Mouse (Mus musculus): ENCODE data around the gene Nabp2.
A peak's percentile ranks its signal among the peaks of the same experiment; 100 is the strongest.

Gene Nabp2

GRCm38 (mm10) chr10:128429454-128429853, 18.2 kb upstream of the Nabp2 start:
- no peak for DNase-seq (ENCODE audit: low read depth, low spot score)

DNA sequence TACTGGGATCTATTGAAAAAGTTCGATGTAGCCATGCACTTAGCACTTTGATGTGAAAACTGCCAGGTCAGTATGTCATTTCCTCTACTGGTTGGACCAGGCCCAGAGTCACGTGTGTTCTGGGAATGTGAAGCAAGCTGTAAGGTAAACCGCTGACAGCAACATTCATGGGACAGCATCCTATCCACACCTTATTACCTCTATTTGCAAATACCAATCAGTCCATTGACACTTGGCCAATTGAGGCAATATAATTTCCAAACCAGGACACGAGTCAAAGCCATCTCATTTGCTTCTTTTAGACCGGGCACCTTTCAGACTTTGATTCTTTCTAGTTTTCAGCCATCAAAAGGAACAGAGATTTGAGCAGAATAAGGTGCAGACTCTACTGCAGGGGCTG, 17.8 kb upstream of the Nabp2 start:
- DNase-seq (ENCODE audit: low read depth, low spot score) = no peak

DNA sequence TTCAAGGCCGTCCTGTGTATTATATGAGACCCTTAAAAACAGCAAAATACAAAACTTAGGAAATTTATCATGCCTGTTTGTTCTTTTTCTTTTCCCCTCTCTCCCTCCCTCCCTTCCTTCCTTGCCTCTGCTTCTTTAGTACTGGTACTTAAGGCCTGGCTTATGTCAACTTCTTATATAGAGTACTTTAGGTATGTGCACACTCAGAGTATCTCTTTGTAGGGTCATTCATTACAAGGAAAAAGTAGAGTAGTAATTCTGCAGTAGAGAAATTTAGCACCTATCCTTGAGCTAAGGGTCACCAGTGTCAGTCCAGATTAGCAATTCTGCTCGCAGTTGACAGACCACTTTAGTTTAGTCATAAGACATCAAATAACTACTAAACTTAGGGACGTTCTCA, 14.0 kb upstream of the Nabp2 start:
- no peak for DNase-seq (ENCODE audit: low read depth, low spot score)

- DNase-seq (ENCODE audit: low read depth, low spot score) = no peak
Measured at GRCm38 (mm10) chr10:128424604-128425003, 13.3 kb upstream of the Nabp2 start.

- no peak for DNase-seq (ENCODE audit: low read depth, low spot score)
Measured at GRCm38 (mm10) chr10:128422426-128422825, 11.1 kb upstream of the Nabp2 start.

- no peak for DNase-seq (ENCODE audit: low read depth, low spot score)
Measured at GRCm38 (mm10) chr10:128414848-128415247, 3.6 kb upstream of the Nabp2 start.

DNA sequence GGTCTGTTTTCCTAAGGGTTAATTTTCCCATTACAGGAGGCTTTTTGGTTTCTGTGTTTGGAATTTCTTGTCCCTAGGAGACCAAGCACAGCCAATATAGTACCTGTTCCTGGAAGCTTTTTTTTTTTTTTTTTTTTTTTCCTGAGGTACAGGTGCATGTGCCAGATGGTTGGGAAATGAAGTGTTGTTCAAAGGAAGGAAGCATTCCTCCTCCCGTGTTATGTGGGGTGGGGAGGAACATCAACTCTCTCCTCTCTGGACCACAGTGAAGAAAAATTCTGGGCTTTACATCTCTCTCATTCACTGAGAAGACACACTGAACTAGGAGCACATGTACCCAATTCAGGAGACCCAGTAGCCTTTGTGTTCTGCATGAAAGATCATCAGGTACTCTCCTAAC, 1.8 kb upstream of the Nabp2 start:
- no peak for DNase-seq (ENCODE audit: low read depth, low spot score)

GRCm38 (mm10) chr10:128412558-128412957, 1.3 kb upstream of the Nabp2 start:
- DNase-seq (ENCODE audit: low read depth, low spot score) = no peak

GRCm38 (mm10) chr10:128412055-128412381, 726 bp upstream of the Nabp2 start:
- peak; percentile 30 for DNase-seq (ENCODE audit: low read depth, low spot score)

DNA sequence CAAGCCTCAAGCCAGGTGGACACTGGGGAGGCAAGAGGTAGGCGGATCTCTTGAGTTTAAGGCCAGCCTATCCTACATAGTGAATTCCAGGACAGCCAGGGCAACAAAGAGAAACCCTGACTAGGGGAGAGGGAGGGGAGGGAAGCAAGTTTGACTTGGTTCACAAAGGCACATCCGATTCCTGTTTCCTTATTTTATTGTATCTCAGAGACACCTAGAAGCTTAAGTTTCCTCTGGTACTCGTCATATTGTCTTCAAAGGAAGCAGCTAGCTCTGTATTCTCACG, 789 bp downstream of the Nabp2 start:
- DNase-seq (ENCODE audit: low read depth, low spot score) = no peak

GRCm38 (mm10) chr10:128409692-128410559, 1.4 kb downstream of the Nabp2 start:
- peak; percentile 98 for DNase-seq (ENCODE audit: low read depth, low spot score)

- DNase-seq (ENCODE audit: low read depth, low spot score) = no peak
Measured at GRCm38 (mm10) chr10:128408591-128409535, 2.4 kb downstream of the Nabp2 start.

DNA sequence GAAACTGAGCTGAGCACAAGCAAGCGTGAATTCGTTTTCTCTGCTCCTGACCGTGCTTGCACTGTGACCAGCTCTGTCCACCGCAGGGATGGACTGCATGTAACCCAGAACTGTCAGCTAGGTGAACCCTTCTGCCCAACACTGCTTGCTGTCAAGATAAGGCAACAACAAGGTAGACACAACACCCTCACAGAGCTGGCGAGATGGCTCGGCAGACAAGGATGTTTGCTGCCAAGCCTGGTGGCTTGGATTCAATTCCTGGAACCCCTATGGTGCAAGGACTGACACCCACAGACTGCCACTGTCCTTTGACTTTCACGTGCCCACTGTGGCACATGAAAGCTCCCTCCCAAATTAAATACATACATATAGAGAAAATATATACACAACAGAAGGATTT, 7.4 kb downstream of the Nabp2 start:
- DNase-seq (ENCODE audit: low read depth, low spot score) = no peak

GRCm38 (mm10) chr10:128401638-128402037, 9.7 kb downstream of the Nabp2 start:
- no peak for DNase-seq (ENCODE audit: low read depth, low spot score)

- no peak for DNase-seq (ENCODE audit: low read depth, low spot score)
Measured at GRCm38 (mm10) chr10:128401056-128401455, 10.2 kb downstream of the Nabp2 start, which contains the start of gene Slc39a5. Gene Slc39a5, minus strand, starts transcription at chr10:128401229.

GRCm38 (mm10) chr10:128400338-128400737, 11.0 kb downstream of the Nabp2 start:
- DNase-seq (ENCODE audit: low read depth, low spot score) = no peak

- no peak for DNase-seq (ENCODE audit: low read depth, low spot score)
Measured at GRCm38 (mm10) chr10:128397466-128397865, 13.8 kb downstream of the Nabp2 start.

DNA sequence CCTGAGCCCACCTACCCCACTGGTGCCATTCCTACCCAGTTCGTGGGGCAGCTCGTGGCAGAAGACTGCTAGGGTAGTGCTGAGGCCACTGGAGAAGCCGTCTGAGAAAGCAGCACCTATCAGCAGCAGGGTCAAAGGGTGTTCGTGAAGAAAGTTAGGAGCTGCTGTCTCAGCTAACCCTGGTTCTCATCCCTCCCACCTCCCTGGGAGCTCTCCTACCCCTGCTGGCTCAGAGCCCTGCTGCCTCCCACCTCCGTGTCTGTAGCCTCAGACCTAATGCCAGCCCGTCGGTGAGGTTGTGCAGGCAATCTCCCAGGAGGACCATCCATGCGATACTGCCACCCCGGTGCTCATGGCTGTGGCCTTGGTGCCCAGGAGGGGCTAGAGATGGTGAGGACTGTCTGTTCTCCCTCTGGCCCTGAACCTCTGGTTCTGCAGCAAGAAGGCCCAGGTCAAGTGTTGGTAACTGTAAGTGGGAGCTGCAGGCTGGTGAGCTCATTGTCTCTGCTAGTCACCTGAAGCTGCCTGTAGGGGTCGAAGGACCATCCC, 14.5 kb downstream of the Nabp2 start:
- no peak for DNase-seq (ENCODE audit: low read depth, low spot score)

- DNase-seq (ENCODE audit: low read depth, low spot score) = no peak
Measured at GRCm38 (mm10) chr10:128396017-128396673, 15.1 kb downstream of the Nabp2 start.

DNA sequence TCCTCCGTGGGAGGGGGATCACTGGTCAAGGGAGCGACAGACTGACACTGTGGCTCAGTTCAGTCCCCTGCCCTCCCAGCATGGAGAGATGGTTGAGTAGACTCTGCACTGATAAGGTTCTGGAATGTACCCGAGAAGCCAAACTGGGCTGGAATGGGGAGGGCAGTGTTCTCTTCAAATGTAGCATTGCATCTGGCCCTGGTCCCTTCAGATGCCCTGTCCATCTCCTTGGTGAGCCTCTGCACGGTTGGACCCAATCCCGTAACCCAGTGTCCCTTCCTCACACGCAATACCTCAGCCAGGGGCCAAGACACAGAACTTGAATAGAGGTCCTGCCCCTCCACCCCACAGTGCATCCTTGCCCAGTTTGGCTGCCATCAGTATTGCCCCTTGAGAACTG, 19.4 kb downstream of the Nabp2 start:
- no peak for DNase-seq (ENCODE audit: low read depth, low spot score)

DNA sequence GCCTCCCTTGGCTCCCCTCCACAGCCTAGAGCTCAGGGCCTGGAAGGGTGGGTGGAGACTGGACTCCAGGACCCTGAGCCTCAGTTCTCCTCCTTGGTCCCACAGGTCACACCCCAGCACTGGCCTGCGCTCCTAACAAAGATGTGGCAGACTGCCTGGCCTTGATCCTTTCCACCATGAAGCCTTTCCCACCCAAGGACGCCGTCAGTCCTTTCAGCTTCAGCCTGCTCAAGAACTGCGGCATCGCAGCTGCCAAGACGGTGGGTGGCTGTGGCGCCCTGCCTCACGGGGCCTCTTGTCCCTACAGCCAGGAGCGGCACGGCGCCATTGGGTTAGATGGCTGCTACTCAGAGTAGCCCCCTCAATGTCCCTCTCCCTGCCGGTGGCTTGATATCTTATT, 20.9 kb downstream of the Nabp2 start:
- no peak for DNase-seq (ENCODE audit: low read depth, low spot score)

DNA sequence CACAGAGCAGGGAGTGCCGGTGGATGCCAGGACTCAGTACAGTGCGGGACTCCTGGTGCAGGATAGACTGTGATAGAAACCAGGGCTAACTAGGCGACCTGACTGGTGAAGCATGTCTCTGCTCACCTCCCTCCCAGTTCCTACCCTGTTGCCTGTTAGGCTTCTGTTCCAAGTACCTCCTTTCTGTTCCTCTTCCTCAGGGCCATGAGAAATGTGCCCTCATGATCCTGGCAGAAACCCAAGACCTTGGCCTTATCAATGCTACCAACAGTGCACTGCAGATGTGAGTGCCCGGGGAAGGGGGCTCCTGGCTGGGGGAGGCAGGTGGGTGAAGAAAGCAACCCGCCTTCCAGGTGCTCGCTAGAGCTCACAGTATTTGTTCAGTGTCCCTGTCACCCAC, 21.7 kb downstream of the Nabp2 start:
- no peak for DNase-seq (ENCODE audit: low read depth, low spot score)

All from skeletal muscle tissue, adult 2 months (tissue).